In genomic region chr11:11690059-11690844, GRCm38 (mm10) we compare ENCODE assay signal across 11 mouse cellular contexts. TPM values are rescaled to one million over a fixed set of nuclear protein-coding genes. Genes with fewer than 3 reads are reported as not detected.
A peak's percentile ranks its signal among the peaks of the same experiment; 100 is the strongest.
DNase-seq lines count a peak whose midpoint lies in the region; ATAC-seq and TF ChIP-seq lines count a peak whose summit lies in the region.
"Had no signal": no experiment of that assay in that cellular context is flagged by ENCODE, and none has a peak within 500 bp of the region (broad histone marks: within the 10 kb centered on the region; RNA-seq: fewer than 3 reads in every experiment).

No protein-coding gene starts in this region.

- no peaks in the 10 kb centered on the region for H3K36me3 ChIP-seq in liver, embryonic 16.5 days (ENCODE audit: control insufficient read depth, insufficient read depth)
- H3K36me3 ChIP-seq in midbrain, embryonic 13.5 days: no peaks in the 10 kb centered on the region
- H3K36me3 ChIP-seq: neural tube, embryonic 13.5 days had no signal

- peaks cover 49% of the 10 kb centered on the region for H3K4me1 ChIP-seq in liver, embryonic 16.5 days (ENCODE audit: control insufficient read depth, low read depth, low read length)
- H3K4me1 ChIP-seq in midbrain, embryonic 13.5 days (replicated peaks): peaks cover 16% of the 10 kb centered on the region

- ATAC-seq in CD4-positive, CD25-positive, alpha-beta regulatory T cell, adult 4 months: peak; percentile 54
- peak; percentile 44 for ATAC-seq in activated CD4-positive, CD25-positive, alpha-beta regulatory T cell, adult 4 months
- no peak for ATAC-seq in liver, embryonic 16.5 days (ENCODE audit: low read depth)
- no peak for ATAC-seq in midbrain, embryonic 13.5 days

- peak overlapping the region; percentile 81 for H3K27ac ChIP-seq in liver, embryonic 16.5 days (ENCODE audit: low read length)
- no peak overlapping the region for H3K27ac ChIP-seq in midbrain, embryonic 13.5 days
- H3K27ac ChIP-seq in left cerebral cortex, adult 2 months: no peak overlapping the region
- H3K27ac ChIP-seq: neural tube, embryonic 13.5 days had no signal

- H3K4me3 ChIP-seq in liver, embryonic 16.5 days (ENCODE audit: low read depth, low read length): peak overlapping the region; percentile 26
- H3K4me3 ChIP-seq in midbrain, embryonic 13.5 days (replicated peaks): no peak overlapping the region
- no peak overlapping the region for H3K4me3 ChIP-seq in left cerebral cortex, adult 2 months
- H3K4me3 ChIP-seq: neural tube, embryonic 13.5 days had no signal

- H3K9ac ChIP-seq in liver, embryonic 16.5 days (ENCODE audit: low read depth, low read length): peak overlapping the region; percentile 44; the same call in 1 of the 2 replicates
- H3K9ac ChIP-seq in midbrain, embryonic 13.5 days (replicated peaks): no peak overlapping the region
- H3K9ac ChIP-seq: neural tube, embryonic 13.5 days had no signal

- H3K9me3 ChIP-seq in liver, embryonic 16.5 days (replicated peaks; ENCODE audit: control insufficient read depth, low read length): no peaks in the 10 kb centered on the region
- no peaks in the 10 kb centered on the region for H3K9me3 ChIP-seq in midbrain, embryonic 13.5 days
- H3K9me3 ChIP-seq: neural tube, embryonic 13.5 days had no signal

- H3K4me2 ChIP-seq in liver, embryonic 16.5 days (ENCODE audit: low read depth, low read length): peak overlapping the region; percentile 75
- H3K4me2 ChIP-seq in midbrain, embryonic 13.5 days (replicated peaks): no peak overlapping the region
- H3K4me2 ChIP-seq: neural tube, embryonic 13.5 days had no signal

- no peak for TF ChIP-seq CTCF in left cerebral cortex, adult 2 months (IDR thresholded peaks at IDR 0.05)

- H3K27me3 ChIP-seq in liver, embryonic 16.5 days (ENCODE audit: control insufficient read depth, insufficient read depth, low read depth, low read length): peaks cover 2% of the 10 kb centered on the region
- H3K27me3 ChIP-seq in midbrain, embryonic 13.5 days: peaks cover 31% of the 10 kb centered on the region

- intact Hi-C loops in left cerebral cortex, adult 2 months (cut with DNase I): no loop called here

- peak; percentile 74 to 75 for DNase-seq in spleen, postnatal 36 days (ENCODE audit: low spot score in 2 of 2)
- DNase-seq in kidney, postnatal 36 days: no peak
- DNase-seq in cerebellum, adult 9-10 months: no peak
- no peak for DNase-seq in left cerebral cortex, adult 2 months (ENCODE audit: extremely low spot score in 1 of 2, low spot score in 2 of 2)
- DNase-seq: cerebellum, adult 18-20 months; gastrocnemius, postnatal 10 days had no signal

- WGBS in liver, embryonic 16.5 days (ENCODE audit: insufficient replicate concordance): 33% methylated on average over 11 of the region's 11 CpGs
- 79% methylated on average over 11 of the region's 11 CpGs for WGBS in midbrain, embryonic 13.5 days

RNA-seq across cellular contexts. Expression of gene Ikzf1, which starts 5.4 kb away (rescaled TPM):
- 100 to 1,000 TPM; 130 to 149 TPM for polyA plus RNA-seq in CD4-positive, CD25-positive, alpha-beta regulatory T cell, adult 4 months (2017; shearing (Covaris generic))
- polyA plus RNA-seq in activated CD4-positive, CD25-positive, alpha-beta regulatory T cell, adult 4 months (2017; shearing (Covaris generic)): 100 to 1,000 TPM; 133 to 140 TPM
- polyA plus RNA-seq in liver, embryonic 16.5 days (2015; fragmentation: Nextera tagmentation; extraction: Ambion mirVana): 32.8 and 35.1 TPM in 2 replicates
- polyA plus RNA-seq in midbrain, embryonic 13.5 days (2015; fragmentation: Nextera tagmentation; extraction: Ambion mirVana): 0.81 and 1.2 TPM in 2 replicates
- total RNA-seq in left cerebral cortex, adult 2 months (2021): 1 to 10 TPM; 2.8 to 3.5 TPM

Comparison
In these comparisons a context has a peak if more than half of its experiments do, and no peak if none do; other contexts are left out.
1. ATAC-seq: peak in CD4-positive, CD25-positive, alpha-beta regulatory T cell, adult 4 months (single experiment) and activated CD4-positive, CD25-positive, alpha-beta regulatory T cell, adult 4 months (single experiment); none in liver, embryonic 16.5 days (single experiment) and midbrain, embryonic 13.5 days (single experiment).
2. DNase-seq: peak in spleen, postnatal 36 days (2 of 2); none in kidney, postnatal 36 days (0 of 2), cerebellum, adult 9-10 months (single experiment) and left cerebral cortex, adult 2 months (0 of 2).
3. RNA of gene Ikzf1, which starts 5.4 kb away (polyA plus RNA-seq): 130 to 149 TPM in CD4-positive, CD25-positive, alpha-beta regulatory T cell, adult 4 months, 133 to 140 TPM in activated CD4-positive, CD25-positive, alpha-beta regulatory T cell, adult 4 months and 32.8 to 35.1 TPM in liver, embryonic 16.5 days; 0.81 to 1.2 TPM in midbrain, embryonic 13.5 days; every median in the first group is over 10 times any median in the second.